ENCODE assay signal across 8 mouse cellular contexts in genomic region chr12:82171591-82171990, GRCm38 (mm10). TPM values are rescaled to one million over a fixed set of nuclear protein-coding genes. Genes with fewer than 3 reads are reported as not detected.
A peak's percentile ranks its signal among the peaks of the same experiment; 100 is the strongest.
DNase-seq lines count a peak whose midpoint lies in the region; ATAC-seq and TF ChIP-seq lines count a peak whose summit lies in the region.

No protein-coding gene starts in this region.

- H3K27ac ChIP-seq in forebrain, postnatal 0 days (ENCODE audit: low read depth, low read length) = no peak overlapping the region
- H3K27ac ChIP-seq in intestine, embryonic 15.5 days = no peak overlapping the region
- H3K27ac ChIP-seq in limb, embryonic 12.5 days = no peak overlapping the region
- no peak overlapping the region for H3K27ac ChIP-seq in midbrain, embryonic 14.5 days (replicated peaks; ENCODE audit: low read depth, low read length)

- H3K4me2 ChIP-seq in forebrain, postnatal 0 days (ENCODE audit: low read depth) = peak overlapping the region; percentile 90
- H3K4me2 ChIP-seq in intestine, embryonic 15.5 days (replicated peaks) = peak overlapping the region; percentile 90
- peak overlapping the region; percentile 88 for H3K4me2 ChIP-seq in limb, embryonic 12.5 days
- H3K4me2 ChIP-seq in midbrain, embryonic 14.5 days (ENCODE audit: low read length) = peak overlapping the region; percentile 95

- H3K4me1 ChIP-seq in forebrain, postnatal 0 days (ENCODE audit: insufficient read depth) = peaks cover 13% of the 10 kb centered on the region
- peaks cover 16% of the 10 kb centered on the region for H3K4me1 ChIP-seq in intestine, embryonic 15.5 days (replicated peaks)
- H3K4me1 ChIP-seq in limb, embryonic 12.5 days (replicated peaks) = peaks cover 39% of the 10 kb centered on the region
- H3K4me1 ChIP-seq in midbrain, embryonic 14.5 days (ENCODE audit: control insufficient read depth, insufficient read depth, low read length) = peaks cover 20% of the 10 kb centered on the region; the same call in 1 of the 2 replicates

- peak overlapping the region; percentile 85 for H3K4me3 ChIP-seq in forebrain, postnatal 0 days (ENCODE audit: low read depth, low read length)
- peak overlapping the region; percentile 93 for H3K4me3 ChIP-seq in intestine, embryonic 15.5 days (replicated peaks)
- peak overlapping the region; percentile 89 for H3K4me3 ChIP-seq in limb, embryonic 12.5 days (replicated peaks)
- peak overlapping the region; percentile 85 for H3K4me3 ChIP-seq in midbrain, embryonic 14.5 days (replicated peaks; ENCODE audit: low read depth, low read length)

- DNase-seq in gastrocnemius, adult 18-20 months (ENCODE audit: low spot score) = peak; percentile 21
- DNase-seq in gastrocnemius, postnatal 25 days = no peak
- DNase-seq in cerebellum, adult 18-20 months = peak; percentile 56 to 67
- DNase-seq in forebrain, postnatal 0 days = peak; percentile 43
- DNase-seq in midbrain, embryonic 14.5 days = peak; percentile 76

- no peaks in the 10 kb centered on the region for H3K36me3 ChIP-seq in forebrain, postnatal 0 days (ENCODE audit: insufficient read depth)
- no peaks in the 10 kb centered on the region for H3K36me3 ChIP-seq in intestine, embryonic 15.5 days
- H3K36me3 ChIP-seq in limb, embryonic 12.5 days = peaks cover 2% of the 10 kb centered on the region; the same call in 1 of the 2 replicates
- H3K36me3 ChIP-seq in midbrain, embryonic 14.5 days (ENCODE audit: control insufficient read depth, insufficient read depth, low read length) = no peaks in the 10 kb centered on the region

- no peaks in the 10 kb centered on the region for H3K27me3 ChIP-seq in forebrain, postnatal 0 days (ENCODE audit: insufficient read depth, low read length)
- H3K27me3 ChIP-seq in intestine, embryonic 15.5 days (replicated peaks) = no peaks in the 10 kb centered on the region
- no peaks in the 10 kb centered on the region for H3K27me3 ChIP-seq in limb, embryonic 12.5 days
- no peaks in the 10 kb centered on the region for H3K27me3 ChIP-seq in midbrain, embryonic 14.5 days (ENCODE audit: control insufficient read depth, insufficient read depth, low read length)

- H3K9ac ChIP-seq in forebrain, postnatal 0 days = peak overlapping the region; percentile 92; the same call in 1 of the 2 replicates
- no peak overlapping the region; the same call in 1 of the 2 replicates for H3K9ac ChIP-seq in intestine, embryonic 15.5 days
- H3K9ac ChIP-seq in limb, embryonic 12.5 days (replicated peaks) = no peak overlapping the region
- no peak overlapping the region; the same call in 1 of the 2 replicates for H3K9ac ChIP-seq in midbrain, embryonic 14.5 days (replicated peaks; ENCODE audit: low read length)

- TF ChIP-seq CTCF in forebrain, postnatal 0 days (IDR thresholded peaks at IDR 0.05; ENCODE audit: low read depth) = peak; percentile 60

- no peak for ATAC-seq in forebrain, postnatal 0 days
- ATAC-seq in intestine, embryonic 15.5 days = no peak
- no peak for ATAC-seq in limb, embryonic 12.5 days (ENCODE audit: insufficient number of reproducible peaks, insufficient read depth, low FRiP score, low TSS enrichment, low read depth)
- ATAC-seq in midbrain, embryonic 14.5 days (ENCODE audit: low FRiP score, low TSS enrichment) = no peak
- no peak for ATAC-seq in inflammation-experienced regulatory T-cells, adult 6 months

- H3K9me3 ChIP-seq in forebrain, postnatal 0 days (ENCODE audit: low read length) = no peaks in the 10 kb centered on the region
- H3K9me3 ChIP-seq in intestine, embryonic 15.5 days = no peaks in the 10 kb centered on the region
- H3K9me3 ChIP-seq in limb, embryonic 12.5 days = no peaks in the 10 kb centered on the region
- H3K9me3 ChIP-seq in midbrain, embryonic 14.5 days (ENCODE audit: control insufficient read depth, low read length) = no peaks in the 10 kb centered on the region

- WGBS in forebrain, postnatal 0 days = 14% methylated on average over 10 of the region's 10 CpGs
- WGBS in intestine, embryonic 15.5 days = 19% methylated on average over 10 of the region's 10 CpGs
- WGBS in limb, embryonic 12.5 days = 20% methylated on average over 10 of the region's 10 CpGs
- 20% methylated on average over 10 of the region's 10 CpGs for WGBS in midbrain, embryonic 14.5 days

RNA-seq across cellular contexts. Expression of gene Sipa1l1, which starts 2.5 kb away (rescaled TPM):
- total RNA-seq in gastrocnemius, adult 18-20 months (2021) = 1 to 10 TPM; 6.6 to 7.3 TPM
- total RNA-seq in gastrocnemius, postnatal 25 days (2021) = 10 to 100 TPM in 1 of 2 experiments, 1 to 10 TPM in 1; 8.5 to 10.0 TPM
- 38.1 and 43.1 TPM in 2 replicates for total RNA-seq in forebrain, postnatal 0 days (2014; rRNA removed)
- 7.8 and 13.4 TPM in 2 replicates for polyA plus RNA-seq in forebrain, postnatal 0 days (2015; fragmentation: Nextera tagmentation; extraction: Ambion mirVana)
- 23.8 and 24.7 TPM in 2 replicates for polyA plus RNA-seq in intestine, embryonic 15.5 days (2015; fragmentation: Nextera tagmentation; extraction: Ambion mirVana)
- 33.1 and 35.7 TPM in 2 replicates for polyA plus RNA-seq in limb, embryonic 12.5 days (2016; fragmentation: Nextera tagmentation; extraction: Ambion mirVana)
- polyA plus RNA-seq in midbrain, embryonic 14.5 days (2014; fragmentation: Nextera tagmentation; extraction: Ambion mirVana) = 11.1 and 14.5 TPM in 2 replicates
- 10 to 100 TPM; 24.7 to 30.0 (median 28.7) TPM for polyA plus RNA-seq in inflammation-experienced regulatory T-cells, adult 6 months (2017; shearing (Covaris generic))
